Mouse (Mus musculus): Measurements from ENCODE around the gene Hpcal1. TPM values are rescaled to one million over a fixed set of nuclear protein-coding genes. Genes with fewer than 3 reads are reported as not detected.

The Hpcal1 gene
- polyA plus RNA-seq, 1 experiment from 2014 or later, result 145 TPM

GRCm38 (mm10) chr12:17715720-17716478 lies 25.2 kb downstream of the Hpcal1 start:
- no peaks in the 10 kb centered on the region for H3K27me3 ChIP-seq (replicated peaks; ENCODE audit: insufficient read depth, low read length)
- WGBS, result 79% methylated on average over 4 of the region's 4 CpGs
- H3K4me1 ChIP-seq (ENCODE audit: insufficient read depth, low read depth, low read length), result peaks cover 16% of the 10 kb centered on the region; the same call in 1 of the 2 replicates
- H3K4me2 ChIP-seq (replicated peaks; ENCODE audit: low read depth, low read length), result no peak overlapping the region
- no peak overlapping the region for H3K9ac ChIP-seq (replicated peaks; ENCODE audit: low read depth)
- H3K36me3 ChIP-seq (ENCODE audit: insufficient read depth, low read length), result no peaks in the 10 kb centered on the region
- DNase-seq (ENCODE audit: low spot score) (peak; percentile 57), ATAC-seq (peak; percentile 24)
- no peak overlapping the region for H3K4me3 ChIP-seq (ENCODE audit: low read depth, low read length)
- H3K9me3 ChIP-seq (ENCODE audit: low read length), result no peaks in the 10 kb centered on the region
- H3K27ac ChIP-seq (ENCODE audit: low read length), result 0 out of 2 replicates have a peak overlapping the region, but pooled peaks have one; percentile 38
- no peak for TF ChIP-seq EP300 (IDR thresholded peaks at IDR 0.05)
- no peak for TF ChIP-seq CTCF (IDR thresholded peaks at IDR 0.05)

- DNase-seq (ENCODE audit: low spot score), result no peak
- H3K27ac ChIP-seq (ENCODE audit: low read length), result no peak overlapping the region
- H3K4me1 ChIP-seq (ENCODE audit: insufficient read depth, low read depth, low read length), result peaks cover 8% of the 10 kb centered on the region; the same call in 1 of the 2 replicates
- no peak for ATAC-seq
- H3K4me2 ChIP-seq (replicated peaks; ENCODE audit: low read depth, low read length), result no peak overlapping the region
- TF ChIP-seq EP300 (IDR thresholded peaks at IDR 0.05) (no peak), CTCF (IDR thresholded peaks at IDR 0.05) (no peak)
- no peaks in the 10 kb centered on the region for H3K9me3 ChIP-seq (ENCODE audit: low read length)
- 88% methylated on average over 1 of the region's 1 CpGs for WGBS
- no peak overlapping the region for H3K4me3 ChIP-seq (ENCODE audit: low read depth, low read length)
- H3K27me3 ChIP-seq (replicated peaks; ENCODE audit: insufficient read depth, low read length), result no peaks in the 10 kb centered on the region
- H3K36me3 ChIP-seq (ENCODE audit: insufficient read depth, low read length), result no peaks in the 10 kb centered on the region
- no peak overlapping the region for H3K9ac ChIP-seq (replicated peaks; ENCODE audit: low read depth)
These were observed 26.6 kb downstream of the Hpcal1 start for GRCm38 (mm10) chr12:17717257-17717656.

GRCm38 (mm10) chr12:17718146-17718545 lies 27.5 kb downstream of the Hpcal1 start:
- no peaks in the 10 kb centered on the region for H3K36me3 ChIP-seq (ENCODE audit: insufficient read depth, low read length)
- ATAC-seq (no peak), DNase-seq (ENCODE audit: low spot score) (no peak)
- no peak overlapping the region for H3K4me3 ChIP-seq (ENCODE audit: low read depth, low read length)
- TF ChIP-seq EP300 (IDR thresholded peaks at IDR 0.05) (no peak), CTCF (IDR thresholded peaks at IDR 0.05) (no peak)
- H3K4me2 ChIP-seq (replicated peaks; ENCODE audit: low read depth, low read length), result no peak overlapping the region
- WGBS, result 50% methylated on average over 6 of the region's 6 CpGs
- H3K9ac ChIP-seq (replicated peaks; ENCODE audit: low read depth), result no peak overlapping the region
- H3K27me3 ChIP-seq (replicated peaks; ENCODE audit: insufficient read depth, low read length), result no peaks in the 10 kb centered on the region
- H3K27ac ChIP-seq (ENCODE audit: low read length), result no peak overlapping the region
- no peaks in the 10 kb centered on the region for H3K9me3 ChIP-seq (ENCODE audit: low read length)
- H3K4me1 ChIP-seq (ENCODE audit: insufficient read depth, low read depth, low read length), result peaks cover 10% of the 10 kb centered on the region; the same call in 1 of the 2 replicates

- H3K36me3 ChIP-seq (ENCODE audit: insufficient read depth, low read length), result no peaks in the 10 kb centered on the region
- no peak for DNase-seq (ENCODE audit: low spot score)
These were observed 30.4 kb downstream of the Hpcal1 start for GRCm38 (mm10) chr12:17721058-17721457.

GRCm38 (mm10) chr12:17722452-17723181 lies 32.0 kb downstream of the Hpcal1 start:
- Histone ChIP-seq H3K4me1 (ENCODE audit: insufficient read depth, low read depth, low read length) (peaks cover 30% of the 10 kb centered on the region; the same call in 1 of the 2 replicates), H3K27me3 (replicated peaks; ENCODE audit: insufficient read depth, low read length) (no peaks in the 10 kb centered on the region), H3K4me3 (ENCODE audit: low read depth, low read length) (no peak overlapping the region), H3K9me3 (ENCODE audit: low read length) (no peaks in the 10 kb centered on the region), H3K4me2 (replicated peaks; ENCODE audit: low read depth, low read length) (no peak overlapping the region), H3K27ac (ENCODE audit: low read length) (peak overlapping the region; percentile 78; the same call in 1 of the 2 replicates), H3K9ac (replicated peaks; ENCODE audit: low read depth) (no peak overlapping the region), H3K36me3 (ENCODE audit: insufficient read depth, low read length) (no peaks in the 10 kb centered on the region)
- TF ChIP-seq EP300 (IDR thresholded peaks at IDR 0.05) (no peak), CTCF (IDR thresholded peaks at IDR 0.05) (no peak)
- DNase-seq (ENCODE audit: low spot score), result no peak
- ATAC-seq, result 0 out of 2 replicates have a peak, but pooled peaks have one; percentile 8
- 78% methylated on average over 13 of the region's 13 CpGs for WGBS

More at GRCm38 (mm10) chr12:17721058-17721457, 30.4 kb downstream of the Hpcal1 start:
- Histone ChIP-seq H3K9ac (replicated peaks; ENCODE audit: low read depth) (no peak overlapping the region), H3K27me3 (replicated peaks; ENCODE audit: insufficient read depth, low read length) (no peaks in the 10 kb centered on the region), H3K27ac (ENCODE audit: low read length) (no peak overlapping the region), H3K4me2 (replicated peaks; ENCODE audit: low read depth, low read length) (no peak overlapping the region), H3K9me3 (ENCODE audit: low read length) (no peaks in the 10 kb centered on the region), H3K4me1 (ENCODE audit: insufficient read depth, low read depth, low read length) (peaks cover 22% of the 10 kb centered on the region; the same call in 1 of the 2 replicates), H3K4me3 (ENCODE audit: low read depth, low read length) (no peak overlapping the region)
- no peak for ATAC-seq
- TF ChIP-seq CTCF (IDR thresholded peaks at IDR 0.05) (no peak), EP300 (IDR thresholded peaks at IDR 0.05) (no peak)

GRCm38 (mm10) chr12:17723182-17723570 lies 32.5 kb downstream of the Hpcal1 start:
- ATAC-seq, result no peak
- WGBS, result 70% methylated on average over 1 of the region's 1 CpGs

More at GRCm38 (mm10) chr12:17723182-17723570, 32.5 kb downstream of the Hpcal1 start:
- no peaks in the 10 kb centered on the region for H3K9me3 ChIP-seq (ENCODE audit: low read length)
- H3K27me3 ChIP-seq (replicated peaks; ENCODE audit: insufficient read depth, low read length), result no peaks in the 10 kb centered on the region
- no peak overlapping the region for H3K4me3 ChIP-seq (ENCODE audit: low read depth, low read length)
- peak overlapping the region; percentile 78; the same call in 1 of the 2 replicates for H3K27ac ChIP-seq (ENCODE audit: low read length)
- DNase-seq (ENCODE audit: low spot score), result no peak
- H3K9ac ChIP-seq (replicated peaks; ENCODE audit: low read depth), result no peak overlapping the region
- H3K4me2 ChIP-seq (replicated peaks; ENCODE audit: low read depth, low read length), result no peak overlapping the region
- peaks cover 36% of the 10 kb centered on the region; the same call in 1 of the 2 replicates for H3K4me1 ChIP-seq (ENCODE audit: insufficient read depth, low read depth, low read length)
- no peaks in the 10 kb centered on the region for H3K36me3 ChIP-seq (ENCODE audit: insufficient read depth, low read length)
- TF ChIP-seq EP300 (IDR thresholded peaks at IDR 0.05), result no peak
- no peak for TF ChIP-seq CTCF (IDR thresholded peaks at IDR 0.05)

All from lung, postnatal 0 days (tissue).